Mouse (Mus musculus) adrenal gland (tissue): ENCODE results near the gene Hmmr.

ENCODE experiments used
- intact Hi-C: fragments of 180-260 bp; cut with DNase I; formaldehyde crosslinking; loops from one replicate; pipeline ENCODE4 v1.15.1; 2025

Gene Hmmr

DNA sequence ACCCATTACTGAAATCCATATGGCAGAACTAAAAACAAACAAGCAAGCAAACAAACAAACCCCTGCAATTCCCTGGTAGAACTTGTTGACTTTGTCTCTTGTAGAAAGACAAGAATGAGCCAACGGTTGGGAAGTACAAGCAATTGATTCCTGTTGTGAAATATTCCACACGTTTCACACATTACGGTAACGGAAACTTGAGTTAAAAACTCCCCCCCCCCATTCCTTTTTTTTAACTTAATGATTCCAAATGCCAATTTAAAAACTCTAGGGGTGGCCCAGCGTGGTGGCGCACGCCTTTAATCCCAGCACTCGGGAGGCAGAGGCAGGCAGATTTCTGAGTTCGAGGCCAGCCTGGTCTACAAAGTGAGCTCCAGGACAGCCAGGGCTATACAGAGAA lies 38.1 kb downstream of the Hmmr start, which contains the start of gene Mat2b:
Mat2b (minus strand) TSS at position 101 of the 400 bp plus-strand sequence.
- intact Hi-C loops = no loop called here

DNA sequence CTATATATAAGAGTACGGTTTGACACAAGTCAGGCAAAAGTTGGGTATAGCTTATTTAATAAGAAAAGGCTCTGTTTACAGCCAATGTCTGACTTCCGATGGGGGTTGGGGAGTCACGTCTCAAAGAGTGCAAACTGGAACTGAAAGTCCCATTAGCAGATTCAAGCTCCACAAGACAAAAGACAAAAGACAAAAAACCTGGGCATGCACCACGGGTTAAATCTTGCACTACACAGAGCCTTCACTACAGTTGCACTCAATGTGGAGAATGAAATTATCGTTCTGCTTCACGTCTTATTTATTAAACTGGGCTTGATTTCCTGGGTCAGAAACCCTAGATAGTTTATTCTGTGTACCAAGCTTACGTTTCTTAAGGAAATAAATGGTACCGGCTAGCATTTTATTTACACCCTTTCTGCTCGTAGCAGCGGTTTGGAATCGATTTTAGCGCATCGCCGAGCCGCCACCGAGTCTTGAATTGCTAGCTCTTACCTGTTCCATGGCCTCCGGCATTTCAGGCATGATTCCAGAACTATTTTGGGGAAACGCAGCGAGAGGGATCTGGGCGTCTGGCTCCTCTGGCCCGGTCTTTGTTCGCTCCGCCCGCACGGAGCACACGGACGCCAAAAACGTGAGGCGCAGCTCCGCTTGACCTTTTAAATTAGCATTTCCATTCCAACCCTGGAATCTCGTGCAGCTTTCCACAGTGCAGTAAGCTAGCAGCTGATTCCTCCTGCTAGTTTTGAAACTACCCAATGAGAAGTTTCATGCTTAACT lies 38.7 kb downstream of the Hmmr start:
- intact Hi-C loops = loop anchor here (5.0 kb wide), 1 partner anchor 38 kb away; the partner anchor contains the start of genes Hmmr and Nudcd2

DNA sequence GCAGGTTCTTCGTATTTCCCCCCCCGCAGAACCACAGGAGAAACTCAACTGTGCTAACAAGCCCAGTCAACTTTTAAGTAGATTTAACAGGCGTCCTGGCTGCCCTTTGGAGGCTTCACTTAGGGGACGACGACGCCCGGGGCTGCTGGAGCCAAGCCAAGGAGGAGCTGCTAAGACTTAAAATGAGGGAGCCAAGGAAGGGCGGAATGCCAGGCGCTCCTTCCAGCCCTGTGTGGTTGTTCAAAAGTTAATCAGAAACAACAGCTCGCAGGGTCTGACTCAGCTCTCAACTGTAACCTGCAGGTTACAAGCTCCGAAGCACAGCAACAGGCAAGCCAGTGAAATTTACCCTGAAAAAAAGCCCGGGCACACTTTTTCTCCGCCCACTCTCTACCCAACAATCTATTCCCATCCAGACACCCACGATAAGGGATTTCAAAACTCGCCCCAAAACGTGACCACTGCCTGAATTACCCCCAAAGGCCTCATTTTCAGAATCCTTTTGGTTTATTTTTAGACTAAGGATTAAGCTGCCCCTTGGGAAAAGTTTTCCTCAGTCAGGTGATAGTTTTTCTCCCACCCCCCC lies 39.8 kb downstream of the Hmmr start:
- intact Hi-C loops = loop anchor here (5.0 kb wide), 1 partner anchor 39 kb away; the partner anchor contains the start of genes Hmmr and Nudcd2

GRCm38 (mm10) chr11:40692511-40693365 lies 40.5 kb downstream of the Hmmr start:
- intact Hi-C loops = loop anchor here (5.0 kb wide), 1 partner anchor 40 kb away; the partner anchor contains the start of genes Hmmr and Nudcd2

- intact Hi-C loops = loop anchor here (5.0 kb wide), 1 partner anchor 40 kb away; the partner anchor contains the start of genes Hmmr and Nudcd2
Measured at GRCm38 (mm10) chr11:40692101-40692509, 41.1 kb downstream of the Hmmr start.

- intact Hi-C loops = loop anchor here (5.0 kb wide), 1 partner anchor 42 kb away; the partner anchor contains the start of genes Hmmr and Nudcd2
Measured at GRCm38 (mm10) chr11:40690444-40691127, 42.6 kb downstream of the Hmmr start.

DNA sequence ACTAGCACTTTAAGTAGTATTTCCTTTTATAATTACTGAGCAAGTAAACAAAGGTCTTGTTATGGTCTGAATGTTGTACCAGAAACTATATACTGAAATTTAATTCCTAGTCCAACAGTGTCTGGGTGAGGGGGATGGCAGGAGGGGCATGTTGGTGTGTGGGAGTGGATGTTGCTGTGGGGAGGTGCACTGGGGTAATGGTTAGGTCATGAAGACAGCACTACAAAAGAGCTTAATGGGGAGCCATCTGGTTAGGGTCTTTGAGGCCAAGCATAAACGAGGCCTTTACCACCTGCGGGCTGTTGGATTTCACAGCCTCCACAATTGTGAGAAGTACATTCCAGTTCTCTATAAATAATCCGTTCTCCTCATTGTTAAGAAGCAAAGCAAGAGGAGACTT lies 49.9 kb downstream of the Hmmr start:
- intact Hi-C loops = no loop called here

DNA sequence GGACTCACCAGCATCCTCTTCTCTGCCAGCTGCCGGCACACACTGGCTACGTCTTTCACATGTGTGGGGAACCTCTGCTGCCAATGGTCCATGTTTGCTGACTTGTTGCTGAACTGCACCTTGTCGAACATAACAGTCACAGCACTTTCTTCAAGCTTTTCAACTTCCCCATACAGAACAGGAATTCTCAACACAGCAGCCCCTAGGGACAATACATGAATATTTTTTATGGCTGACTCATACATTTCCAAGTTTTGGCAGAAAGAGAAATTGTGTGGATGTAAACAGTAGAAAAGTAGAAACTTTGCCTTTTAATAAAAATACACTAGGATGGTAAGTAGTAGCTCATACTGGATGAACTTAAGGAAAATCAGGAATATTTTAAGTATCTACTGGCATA lies 50.8 kb downstream of the Hmmr start:
- intact Hi-C loops = no loop called here

DNA sequence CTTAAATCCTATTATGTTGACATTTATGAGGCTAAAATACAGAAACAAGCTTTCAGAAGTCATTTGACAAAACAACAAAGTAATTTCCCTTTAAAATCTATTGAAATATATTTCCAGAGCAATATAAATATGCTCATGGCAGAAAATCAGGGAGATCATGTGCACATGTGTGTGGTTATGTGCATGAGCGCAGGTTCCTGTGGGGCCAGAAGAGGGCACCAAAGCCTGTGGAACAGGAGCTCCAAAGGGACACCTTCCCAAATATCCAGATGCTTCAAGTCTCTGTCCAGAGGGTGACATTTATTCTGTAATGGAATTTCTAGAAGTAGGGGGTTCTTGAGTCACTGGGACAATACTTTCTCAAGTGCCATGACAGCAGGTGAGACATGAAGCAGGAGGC lies 56.1 kb downstream of the Hmmr start:
- intact Hi-C loops = no loop called here

DNA sequence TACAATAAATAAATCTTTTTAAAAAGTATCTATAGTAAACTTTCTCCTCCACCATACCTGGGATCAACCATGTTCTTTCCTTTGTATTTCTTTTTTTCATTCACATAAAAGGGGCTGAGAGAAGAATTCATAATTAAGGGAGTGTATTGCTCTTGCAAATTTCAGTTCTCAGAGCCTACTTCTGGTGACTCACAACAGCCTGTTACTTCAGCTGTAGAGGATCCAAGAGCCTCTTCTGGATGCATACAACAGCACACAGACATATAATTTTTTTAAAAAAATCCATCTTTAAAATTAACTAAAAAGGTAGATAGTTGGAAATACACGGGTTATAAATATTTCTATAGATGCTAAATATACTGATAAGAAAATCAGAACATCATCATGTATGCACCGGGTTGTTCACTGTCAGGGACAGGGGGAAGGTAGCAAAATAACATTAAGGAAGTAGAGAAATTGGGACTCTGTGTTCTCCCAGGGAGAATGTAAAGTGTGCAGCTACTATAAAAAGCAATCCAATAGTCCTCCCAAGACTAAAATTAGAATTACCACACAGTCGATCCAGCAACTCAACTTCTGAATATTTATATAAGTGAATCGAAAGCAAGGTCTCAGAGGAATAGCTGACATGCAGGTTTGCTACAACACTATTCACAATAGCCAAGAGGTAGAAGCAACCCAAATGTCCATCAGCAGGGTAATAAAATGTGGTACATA lies 58.0 kb downstream of the Hmmr start:
- intact Hi-C loops = no loop called here
